Mouse (Mus musculus) ES-Bruce4 (cell line): ENCODE measurements around the gene Gm572. TPM values are rescaled to one million over a fixed set of nuclear protein-coding genes. Genes with fewer than 3 reads are reported as not detected.

ENCODE experiments used
- H3K27ac ChIP-seq: 2 replicates; pipeline ENCODE4 v1.5.1; 2012; ENCODE audit warnings: low read length, inconsistent platforms; ENCODE audit not compliant: insufficient read depth
- H3K27me3 ChIP-seq: 2 replicates; pipeline ENCODE4 v1.6.1; 2012; ENCODE audit warnings: mild to moderate bottlenecking, low read length, inconsistent platforms; ENCODE audit not compliant: control insufficient read depth, poor library complexity, insufficient read depth, severe bottlenecking
- H3K36me3 ChIP-seq: 2 replicates; pipeline ENCODE4 v1.6.1; 2012; ENCODE audit warnings: inconsistent platforms, mild to moderate bottlenecking, low read length, moderate library complexity; ENCODE audit not compliant: control insufficient read depth, poor library complexity, insufficient read depth, severe bottlenecking
- H3K4me1 ChIP-seq: one replicate; pipeline ENCODE4 v1.8.1; 2011; ENCODE audit warnings: low read length; ENCODE audit not compliant: control insufficient read depth, insufficient read depth
- H3K4me3 ChIP-seq: 2 replicates; pipeline ENCODE4 v1.5.1; 2011; ENCODE audit warnings: low read depth, mild to moderate bottlenecking, low read length
- H3K9ac ChIP-seq: 2 replicates; pipeline ENCODE4 v1.6.1; 2012; ENCODE audit warnings: low read depth, mild to moderate bottlenecking, inconsistent platforms; ENCODE audit not compliant: poor library complexity, severe bottlenecking
- H3K9me3 ChIP-seq: replicated peaks from 2 replicates; pipeline ENCODE4 v1.6.1; 2012; ENCODE audit warnings: mild to moderate bottlenecking, low read length, inconsistent platforms; ENCODE audit not compliant: control insufficient read depth, poor library complexity, insufficient read depth, severe bottlenecking
- CTCF ChIP-seq: IDR thresholded peaks from one replicate; pipeline ENCODE4 v1.8.1; 2011; ENCODE audit warnings: low read depth, low read length
- EP300 ChIP-seq: IDR thresholded peaks from 2 replicates; pipeline ENCODE4 v1.6.1; 2011; ENCODE audit warnings: low read depth, low read length; ENCODE audit not compliant: insufficient read depth
- POLR2A ChIP-seq: IDR thresholded peaks from one replicate; pipeline ENCODE4 v1.8.1; 2011; ENCODE audit warnings: low read length; ENCODE audit not compliant: insufficient read depth
- polyA plus RNA-seq: library from polyadenylated mRNA; stranded (reverse); fragments of >200 nt; gene quantifications from 2 replicates; pipeline ENCODE4 v1.2.4, GENCODE M21; 2011; ENCODE audit warnings: low read depth; ENCODE audit not compliant: missing spikeins, insufficient read depth, insufficient read length

Gene Gm572
- polyA plus RNA-seq, 1 experiment = not detected

GRCm38 (mm10) chr4:148641121-148641520, 2.0 kb upstream of the Gm572 start:
- no peak for TF ChIP-seq EP300
- TF ChIP-seq CTCF = no peak
- no peak for TF ChIP-seq POLR2A
- H3K9ac ChIP-seq = no peak overlapping the region
- H3K4me3 ChIP-seq = no peak overlapping the region
- H3K27ac ChIP-seq = no peak overlapping the region
- no peaks in the 10 kb centered on the region for H3K9me3 ChIP-seq
- H3K36me3 ChIP-seq = no peaks in the 10 kb centered on the region
- no peaks in the 10 kb centered on the region for H3K4me1 ChIP-seq
- no peaks in the 10 kb centered on the region for H3K27me3 ChIP-seq

- Histone ChIP-seq H3K4me3 (peak overlapping the region; percentile 29), H3K27me3 (no peaks in the 10 kb centered on the region), H3K36me3 (no peaks in the 10 kb centered on the region), H3K27ac (no peak overlapping the region), H3K4me1 (no peaks in the 10 kb centered on the region), H3K9ac (no peak overlapping the region), H3K9me3 (no peaks in the 10 kb centered on the region)
- TF ChIP-seq EP300 (no peak), CTCF (peak; percentile 84)
Observed at GRCm38 (mm10) chr4:148644157-148644511, 1.0 kb downstream of the Gm572 start.

GRCm38 (mm10) chr4:148644926-148645325, 1.8 kb downstream of the Gm572 start:
- Histone ChIP-seq H3K4me3 (no peak overlapping the region), H3K4me1 (no peaks in the 10 kb centered on the region), H3K9ac (no peak overlapping the region), H3K9me3 (no peaks in the 10 kb centered on the region), H3K36me3 (no peaks in the 10 kb centered on the region), H3K27ac (no peak overlapping the region), H3K27me3 (no peaks in the 10 kb centered on the region)
- TF ChIP-seq POLR2A (no peak), CTCF (no peak), EP300 (no peak)

GRCm38 (mm10) chr4:148646616-148647015, 3.5 kb downstream of the Gm572 start:
- Histone ChIP-seq H3K27me3 (no peaks in the 10 kb centered on the region), H3K9ac (no peak overlapping the region), H3K9me3 (no peaks in the 10 kb centered on the region), H3K27ac (no peak overlapping the region), H3K4me1 (no peaks in the 10 kb centered on the region), H3K4me3 (no peak overlapping the region), H3K36me3 (no peaks in the 10 kb centered on the region)
- TF ChIP-seq POLR2A (no peak), CTCF (no peak), EP300 (no peak)

GRCm38 (mm10) chr4:148649309-148649708, 6.2 kb downstream of the Gm572 start:
- no peaks in the 10 kb centered on the region for H3K36me3 ChIP-seq
- H3K9ac ChIP-seq = no peak overlapping the region
- H3K27me3 ChIP-seq = no peaks in the 10 kb centered on the region
- H3K4me3 ChIP-seq = no peak overlapping the region
- peaks cover 11% of the 10 kb centered on the region for H3K9me3 ChIP-seq
- H3K4me1 ChIP-seq = no peaks in the 10 kb centered on the region
- no peak for TF ChIP-seq EP300
- TF ChIP-seq POLR2A = no peak
- peak; percentile 24 for TF ChIP-seq CTCF
- H3K27ac ChIP-seq = no peak overlapping the region

GRCm38 (mm10) chr4:148651045-148651444, 7.9 kb downstream of the Gm572 start:
- Histone ChIP-seq H3K9me3 (peaks cover 11% of the 10 kb centered on the region), H3K27me3 (no peaks in the 10 kb centered on the region), H3K36me3 (no peaks in the 10 kb centered on the region), H3K27ac (no peak overlapping the region), H3K4me1 (no peaks in the 10 kb centered on the region), H3K9ac (peak overlapping the region; percentile 9), H3K4me3 (peak overlapping the region; percentile 16)
- peak; percentile 51; the same call in 1 of the 2 replicates for TF ChIP-seq EP300
- TF ChIP-seq CTCF = no peak
